Mouse (Mus musculus): Measurements from ENCODE around the gene Tbx1.

GRCm38 (mm10) chr16:18605705-18606104, 15.2 kb upstream of the Tbx1 start:
- TF ChIP-seq GATA1 (IDR thresholded peaks at IDR 0.05; ENCODE audit: low read length) (no peak), TAL1 (IDR thresholded peaks at IDR 0.05; ENCODE audit: low read length) (no peak)
